Mouse (Mus musculus): ENCODE results near the gene Gm8773. TPM values are rescaled to one million over a fixed set of nuclear protein-coding genes. Genes with fewer than 3 reads are reported as not detected.
A peak's percentile ranks its signal among the peaks of the same experiment; 100 is the strongest.

Gene Gm8773
- not detected for total RNA-seq (2021)
- long read RNA-seq, experiment 1 = 0 reads
- long read RNA-seq, experiment 2 = 0 reads

DNA sequence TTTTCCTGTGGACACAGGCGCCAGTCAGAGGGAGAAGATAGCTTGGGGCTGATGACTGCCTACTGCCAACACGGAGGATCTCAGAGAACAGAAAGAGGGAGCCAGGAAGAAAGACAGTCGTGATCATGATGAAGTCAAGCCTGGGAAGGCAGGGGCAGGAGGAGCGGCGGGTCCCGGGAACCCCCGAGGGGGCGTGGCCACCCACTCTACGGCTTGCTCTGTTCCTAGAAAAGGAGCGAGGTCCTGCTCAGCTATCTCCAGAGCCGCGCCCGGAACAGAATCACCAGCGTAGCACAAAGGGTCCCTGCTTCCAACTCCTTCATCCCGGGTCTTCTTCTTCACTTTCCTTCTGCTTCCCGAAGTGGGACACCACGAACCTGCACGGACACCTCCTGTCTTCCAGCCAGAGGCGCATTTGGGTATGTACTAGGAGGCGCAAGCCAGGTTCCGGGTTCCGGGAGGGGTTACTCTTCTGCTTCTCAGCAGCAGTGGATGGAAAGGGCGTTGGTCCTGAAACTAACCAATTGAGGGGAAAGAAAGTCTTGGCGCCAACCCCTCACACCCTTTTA lies at the start of gene Gm8773:
TSS of gene Gm8773 (plus strand) at position 51 of the 569 bp plus-strand sequence.
- peak; percentile 9 to 21 for DNase-seq (ENCODE audit: low spot score in 2 of 2)

DNA sequence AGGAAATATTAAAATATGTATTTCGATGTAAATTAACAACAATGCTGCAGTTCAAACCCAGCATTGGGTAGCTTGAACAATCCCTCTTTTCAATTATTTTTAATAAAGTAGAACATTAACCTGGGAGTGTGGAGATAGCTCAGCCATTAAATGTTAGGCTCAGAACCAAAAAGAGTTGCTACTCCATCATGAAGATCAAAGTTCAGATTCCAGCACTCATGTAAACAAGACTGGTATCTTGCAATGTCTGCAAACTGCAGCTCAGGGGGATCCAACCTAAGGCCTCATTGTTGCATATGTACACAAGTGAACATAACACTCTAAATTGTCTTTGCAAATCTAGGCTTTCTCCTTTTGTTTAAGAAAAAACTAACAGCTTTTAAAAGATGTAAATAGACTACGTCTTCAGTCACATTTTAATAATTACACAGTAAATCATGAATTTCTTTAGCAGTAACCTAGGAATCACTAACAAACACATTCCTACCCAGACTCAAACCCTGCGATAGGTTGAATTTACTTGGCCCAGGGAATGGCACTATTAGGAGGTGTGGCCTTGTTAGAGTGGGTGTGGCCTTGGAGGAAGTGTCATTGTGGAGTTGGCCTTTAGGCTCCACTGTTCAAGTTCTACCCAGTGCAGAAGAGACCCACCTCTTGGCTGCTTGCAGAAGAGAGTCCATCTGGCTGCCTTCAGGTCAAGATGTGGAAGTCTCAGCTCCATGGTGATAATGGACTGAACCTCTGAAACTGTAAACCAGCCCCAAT lies 39.8 kb upstream of the Gm8773 start:
- no peak for DNase-seq (ENCODE audit: low spot score in 2 of 2)

DNA sequence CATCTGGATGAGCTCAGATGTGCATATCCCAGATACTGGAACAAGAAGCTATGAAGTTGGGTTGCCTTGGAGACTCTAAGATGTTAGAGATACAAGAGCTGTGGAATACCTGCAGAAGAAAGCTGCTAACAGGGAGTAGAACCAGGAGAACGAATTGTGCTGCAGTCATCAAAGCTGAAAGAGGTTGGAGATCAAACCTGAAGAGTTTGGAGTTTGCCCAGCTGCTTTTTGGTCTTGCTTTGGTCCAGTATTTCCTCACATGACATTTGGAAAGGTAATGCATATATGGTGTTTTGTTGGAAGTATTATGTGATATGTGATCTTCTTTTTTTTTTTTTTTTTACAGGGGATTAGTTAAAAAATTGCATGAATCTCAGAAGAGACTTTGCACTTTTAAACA lies 37.5 kb upstream of the Gm8773 start:
- DNase-seq (ENCODE audit: low spot score in 2 of 2) = no peak

DNA sequence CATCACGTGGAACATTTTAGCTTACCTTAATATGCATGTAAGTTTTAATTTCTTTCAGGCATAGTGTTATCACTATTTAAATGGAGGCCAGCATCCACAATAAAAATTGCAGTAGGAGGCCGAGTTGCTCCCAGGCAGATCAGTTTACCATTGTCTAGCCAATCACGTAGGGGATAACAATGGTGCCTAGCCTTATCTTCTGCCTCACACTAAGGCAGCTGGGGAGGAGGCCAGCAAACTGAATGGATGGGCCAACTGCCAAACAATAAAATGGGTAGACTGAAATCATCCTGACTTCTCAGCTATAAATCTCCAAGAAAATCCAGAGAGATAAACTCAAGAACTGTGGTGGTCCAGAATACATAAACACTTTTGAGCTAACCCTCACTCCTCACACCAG lies 33.8 kb upstream of the Gm8773 start:
- DNase-seq (ENCODE audit: low spot score in 2 of 2) = no peak

DNA sequence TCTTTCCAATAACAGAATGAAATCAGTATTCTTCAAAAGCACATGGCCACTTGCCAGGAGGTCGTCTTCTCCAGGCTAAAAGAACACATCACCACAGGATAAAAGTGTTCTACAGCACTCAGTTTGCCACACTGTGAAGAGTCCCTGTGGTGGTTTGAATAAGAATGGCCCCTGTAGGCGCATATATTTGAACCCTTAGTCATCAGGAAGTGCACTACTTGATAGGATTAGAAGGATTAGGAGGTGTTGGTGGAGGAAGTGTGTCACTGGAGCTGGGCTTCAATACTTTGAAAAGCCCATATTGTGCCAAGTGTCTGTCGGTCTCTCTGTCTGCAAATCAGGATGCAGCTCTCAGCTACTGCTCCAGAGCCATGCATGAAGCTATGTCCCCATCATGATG lies 33.2 kb upstream of the Gm8773 start:
- no peak for DNase-seq (ENCODE audit: low spot score in 2 of 2)

DNA sequence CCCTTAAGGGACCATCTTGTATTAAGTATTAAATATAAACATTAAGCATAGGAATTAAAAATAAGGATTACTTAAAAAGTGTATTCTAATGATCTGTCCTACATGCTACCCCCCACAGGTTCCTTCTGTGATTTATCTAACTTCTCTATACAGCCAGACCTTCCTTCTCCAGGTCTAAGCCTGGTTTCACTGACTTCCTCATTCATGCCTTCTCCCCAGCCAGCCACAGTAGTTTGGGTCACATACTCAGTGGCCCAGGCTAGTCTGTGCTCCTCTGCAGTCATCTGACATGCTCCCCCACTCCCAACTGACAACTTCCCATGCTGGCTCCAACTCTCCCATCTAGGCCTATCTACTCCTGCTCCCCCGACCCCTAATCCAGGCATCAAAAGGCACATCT lies 22.5 kb upstream of the Gm8773 start:
- no peak for DNase-seq (ENCODE audit: low spot score in 2 of 2)

DNA sequence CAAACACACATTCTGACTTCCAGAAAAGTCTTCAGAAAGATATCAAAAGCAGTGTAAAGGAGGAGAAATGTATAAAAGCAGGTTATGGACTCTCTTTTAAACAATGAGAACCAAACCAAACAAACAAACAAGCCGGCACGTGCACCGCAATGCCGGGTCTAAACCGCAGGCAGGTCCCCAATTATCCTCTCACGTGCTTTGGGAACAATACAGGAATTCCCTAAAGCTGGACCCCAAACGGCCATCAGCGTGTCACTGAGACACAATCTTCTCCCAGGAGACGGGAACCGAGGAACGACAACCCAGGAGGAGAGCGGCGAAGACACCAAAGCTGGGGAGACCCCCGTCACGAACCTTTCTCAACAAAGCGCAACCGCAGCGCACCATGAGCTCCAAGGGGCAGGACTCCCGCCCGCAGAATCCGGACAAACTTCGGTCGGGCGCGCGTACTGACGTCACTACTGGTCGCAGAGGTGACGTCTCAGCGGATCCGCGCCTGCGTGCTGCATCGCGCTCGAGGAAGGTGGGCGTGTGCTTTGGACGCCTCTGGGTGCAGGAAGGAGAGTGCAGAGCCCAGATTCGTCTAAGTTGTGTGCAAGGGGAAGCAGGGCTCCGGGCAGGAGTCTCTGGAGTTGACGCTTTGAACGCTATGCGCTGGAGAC lies 14.4 kb upstream of the Gm8773 start, which contains the start of gene Gtpbp10:
TSS of gene Gtpbp10 (minus strand) at position 460 of the 662 bp plus-strand sequence.
- peak; percentile 93 for DNase-seq (ENCODE audit: low spot score in 2 of 2)

DNA sequence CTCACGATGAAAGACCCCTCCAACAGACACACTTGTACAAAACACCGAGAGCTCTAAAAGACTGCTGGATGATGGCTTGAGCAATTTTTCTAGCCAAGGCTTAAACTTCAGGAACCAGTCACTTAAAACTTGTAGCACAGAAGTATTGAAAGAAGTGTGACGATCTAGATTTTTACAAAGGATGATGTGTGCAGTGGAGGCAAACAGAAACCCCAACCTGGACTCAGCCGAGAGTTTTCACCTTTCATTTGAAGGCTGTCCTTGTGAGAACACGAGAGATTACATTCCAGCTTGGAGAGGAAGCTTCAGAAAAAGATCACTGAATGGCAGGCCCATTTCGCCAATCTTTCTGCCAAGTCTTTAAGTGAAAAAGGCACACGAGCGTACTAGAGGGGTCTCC lies 13.8 kb upstream of the Gm8773 start:
- no peak for DNase-seq (ENCODE audit: low spot score in 2 of 2)

DNA sequence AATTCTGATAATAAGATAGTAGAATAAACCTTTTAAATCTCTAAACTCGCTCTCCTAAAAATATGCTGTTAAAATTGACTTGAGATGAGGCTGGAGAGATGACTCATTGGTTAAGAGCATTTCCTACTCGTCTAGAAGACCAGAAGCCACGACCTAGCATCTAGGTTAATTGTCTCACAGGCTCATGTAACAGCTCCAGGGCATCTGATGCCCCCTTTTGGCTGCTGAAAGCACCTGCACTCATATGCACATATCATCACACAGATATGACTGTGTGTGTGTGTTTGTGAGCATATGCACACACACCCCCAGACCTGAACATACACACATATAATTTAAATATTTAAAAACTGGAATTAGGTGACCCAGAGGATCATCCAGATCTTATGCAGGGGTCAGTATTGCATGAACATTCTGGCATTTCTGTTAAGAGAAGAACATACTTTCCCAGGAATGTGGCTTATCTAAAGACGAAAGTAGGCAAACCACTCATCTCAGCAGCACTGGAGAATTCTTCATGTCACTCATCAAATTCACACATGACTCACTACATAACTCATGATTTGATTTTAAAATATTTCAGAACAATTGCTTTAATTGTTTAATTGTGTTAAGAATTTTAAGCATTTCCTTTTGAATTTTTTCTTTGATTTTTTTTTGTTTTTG lies 12.4 kb upstream of the Gm8773 start:
- no peak for DNase-seq (ENCODE audit: low spot score in 2 of 2)

DNA sequence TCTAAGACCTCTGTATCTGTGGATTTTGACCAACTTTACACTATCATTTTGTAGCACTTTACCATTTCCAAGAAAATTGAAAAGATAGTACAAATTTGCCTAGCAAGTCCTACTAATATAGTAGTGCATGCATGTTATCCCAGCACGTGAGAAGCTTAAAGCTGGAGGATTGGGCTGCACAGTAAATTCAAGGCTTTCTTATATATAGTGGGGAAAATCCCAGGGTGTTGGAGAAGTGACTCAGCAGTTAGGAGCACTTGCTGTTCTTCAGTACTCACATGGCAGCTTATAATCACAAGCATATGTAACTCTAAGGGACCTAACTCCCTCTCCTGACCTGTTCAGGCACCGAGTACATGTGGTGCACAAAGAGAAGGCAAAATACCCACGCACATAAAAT lies 11.2 kb upstream of the Gm8773 start:
- no peak for DNase-seq (ENCODE audit: low spot score in 2 of 2)

DNA sequence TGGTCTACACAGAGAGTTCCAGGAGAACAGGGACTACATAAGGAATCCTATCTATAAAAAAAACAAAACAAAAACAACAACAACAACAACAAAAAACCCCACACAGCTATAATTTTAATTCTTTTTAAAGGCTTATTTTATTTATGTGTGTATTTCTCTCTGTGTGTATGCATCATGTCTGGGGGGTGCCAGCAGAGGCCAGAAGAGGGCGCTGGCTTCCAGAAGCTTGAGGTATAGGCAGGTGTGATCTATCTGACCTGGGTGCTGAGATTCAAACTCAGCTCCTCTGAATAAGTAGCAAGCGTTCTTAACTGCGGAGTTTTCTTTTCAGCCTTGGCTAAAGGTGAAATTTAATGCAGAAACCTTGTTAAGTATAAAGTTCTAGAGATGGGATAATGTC lies 14.1 kb downstream of the Gm8773 start:
- no peak for DNase-seq (ENCODE audit: low spot score in 2 of 2)

DNA sequence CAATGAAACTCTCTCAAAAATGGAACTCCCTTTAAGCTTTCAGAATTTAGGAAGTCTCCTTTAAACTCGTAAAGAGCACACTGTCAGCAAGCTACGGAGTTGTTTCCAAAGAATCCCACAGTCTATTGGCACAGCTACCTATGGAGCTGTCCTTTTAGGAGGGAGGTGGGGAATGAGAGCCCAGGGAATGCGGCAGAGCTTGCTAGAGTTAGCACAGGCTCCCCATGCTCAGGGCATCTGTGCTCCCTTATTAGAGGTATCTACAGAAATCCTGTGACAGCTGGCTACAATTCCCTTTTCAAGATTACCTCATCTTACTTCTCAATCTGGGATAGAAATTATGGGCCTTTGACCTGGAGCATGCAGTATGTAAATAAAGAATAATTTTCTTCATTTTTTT lies 36.9 kb downstream of the Gm8773 start:
- no peak for DNase-seq (ENCODE audit: low spot score in 2 of 2)

DNA sequence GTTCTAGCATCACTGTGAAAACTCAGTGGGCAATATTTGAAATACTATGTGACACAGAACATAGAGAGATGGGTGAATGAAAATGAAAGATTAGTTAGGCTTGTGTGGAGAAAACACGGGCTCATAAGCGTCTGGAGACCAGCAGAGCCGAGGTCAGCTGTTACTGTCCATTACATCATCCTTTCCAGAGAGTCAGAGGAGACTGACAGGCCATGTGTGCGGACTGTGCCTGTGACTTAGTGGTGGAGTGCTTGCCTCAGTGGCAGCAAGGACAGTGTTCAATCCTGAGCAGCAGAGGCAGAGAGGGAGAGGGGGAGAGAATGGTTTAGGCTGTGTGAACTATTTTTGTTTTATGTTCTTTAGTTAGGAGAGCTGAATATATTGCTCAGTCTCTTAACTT lies 44.7 kb downstream of the Gm8773 start:
- DNase-seq (ENCODE audit: low spot score in 2 of 2) = no peak

DNA sequence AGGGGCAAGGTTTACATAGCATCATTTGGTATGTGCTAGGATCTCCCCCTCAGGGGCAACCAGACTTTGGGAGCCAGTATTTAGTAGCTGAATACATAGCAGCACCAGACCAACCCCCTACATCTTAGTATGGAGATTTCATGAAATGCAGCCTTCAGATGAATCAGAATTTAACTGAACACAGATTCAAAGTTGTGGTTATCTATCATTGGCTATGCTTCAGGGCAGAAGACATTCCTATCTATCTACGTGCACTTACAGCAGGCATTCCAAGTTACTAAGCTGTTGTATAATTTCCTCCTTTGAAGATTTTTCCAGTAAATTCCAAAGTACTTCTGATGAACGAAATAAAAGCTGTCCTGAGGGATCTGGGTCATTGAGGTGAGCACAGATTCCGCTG lies 51.9 kb downstream of the Gm8773 start:
- no peak for DNase-seq (ENCODE audit: low spot score in 2 of 2)

Other genes starting within 250 kb of the Gm8773 start
- gene Cdk14, start 153.5 kb upstream of the Gm8773 start, total RNA-seq (2021) = 100 to 1,000 TPM; 209 to 215 TPM
- gene 1700015F17Rik, start 94.7 kb upstream of the Gm8773 start, total RNA-seq (2021) = 1 to 10 TPM in 1 of 2 experiments, not detected in 1; 1.1 TPM
- gene Cldn12, start 58.8 kb upstream of the Gm8773 start, total RNA-seq (2021) = 10 to 100 TPM; 42.7 to 50.0 TPM
- 1 to 10 TPM; 9.4 to 9.7 TPM for gene Gtpbp10, start 14.3 kb upstream of the Gm8773 start, total RNA-seq (2021)
- gene Cfap69, start 90.4 kb downstream of the Gm8773 start, total RNA-seq (2021) = 10 to 100 TPM; 19.7 to 21.8 TPM
- gene Steap2, start 120.8 kb downstream of the Gm8773 start, total RNA-seq (2021) = 10 to 100 TPM in 1 of 2 experiments, 1 to 10 TPM in 1; 8.4 to 10.7 TPM
- gene Steap1, start 175.5 kb downstream of the Gm8773 start, total RNA-seq (2021) = not detected